Mouse (Mus musculus) lung, postnatal 4 days (tissue): ENCODE measurements around the gene Klhl41.
"Not testable (repeated sequence)": the region's sequence is repeated elsewhere in the genome, so short reads cannot be mapped to it uniquely, and the experiment has no call there.

Source experiments
- DNase-seq, 2 experiments: peaks; one replicate each; pipeline ENCODE4 v3.0.0; 2021

Gene Klhl41

DNA sequence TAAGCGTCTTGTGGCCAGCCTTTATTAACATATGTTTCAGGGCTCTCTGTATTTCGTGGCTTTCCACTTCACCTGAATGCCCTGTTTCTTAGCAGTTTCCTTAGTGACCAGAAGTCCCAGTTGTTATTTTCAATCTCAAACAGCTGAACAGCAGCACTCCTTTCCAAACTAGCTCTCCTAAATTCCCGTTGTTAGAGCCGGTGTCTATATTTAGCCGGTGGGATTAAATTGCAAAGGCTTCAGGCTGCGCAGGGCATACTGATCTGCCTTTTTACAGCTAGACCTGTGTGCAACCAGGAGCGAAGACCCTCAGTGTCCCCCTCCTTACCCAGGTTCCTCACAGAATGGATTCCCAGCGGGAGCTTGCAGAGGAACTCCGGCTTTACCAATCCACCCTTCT lies at the start of gene Klhl41:
Gene Klhl41 (plus strand): TSS at position 268 of the 400 bp plus-strand sequence.
- DNase-seq = no peak

DNA sequence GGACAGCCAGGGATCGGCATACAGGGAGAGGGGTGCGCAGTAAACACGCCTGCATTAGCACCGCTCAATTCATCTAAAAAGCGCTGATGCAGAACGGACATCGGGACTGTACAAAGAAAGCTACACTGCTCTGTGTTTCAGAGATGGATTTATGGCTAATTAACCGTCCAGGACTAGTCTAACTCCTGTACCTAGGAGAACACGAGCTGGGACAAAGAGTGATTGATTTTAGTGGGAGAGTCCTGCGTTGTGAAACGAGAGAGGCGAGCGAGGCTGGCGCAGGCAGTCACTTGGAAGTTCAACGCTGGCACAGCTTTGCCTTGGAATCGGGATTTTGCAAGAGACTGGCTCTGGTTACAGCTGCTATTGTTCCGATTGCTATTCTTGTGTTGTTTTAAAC lies 40.7 kb upstream of the Klhl41 start:
- no peak for DNase-seq

DNA sequence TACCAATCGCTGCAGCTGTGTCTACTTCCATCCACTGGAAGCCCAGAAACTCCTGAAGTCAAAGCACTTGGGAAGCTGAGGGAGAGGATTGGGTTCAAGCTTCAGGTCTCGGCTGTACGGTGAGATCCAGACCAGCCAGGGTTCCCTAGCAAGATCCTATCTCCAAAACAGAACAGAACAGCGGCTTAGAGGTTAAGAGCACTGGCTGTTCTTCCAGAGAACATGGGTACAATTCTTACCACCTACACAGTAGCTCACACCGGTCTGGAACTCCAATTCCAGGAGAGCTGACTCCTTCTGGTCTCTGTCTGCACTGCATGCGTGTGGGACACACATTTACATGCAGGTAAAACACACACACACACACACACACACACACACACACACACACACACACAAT lies 40.0 kb upstream of the Klhl41 start:
- no peak for DNase-seq

DNA sequence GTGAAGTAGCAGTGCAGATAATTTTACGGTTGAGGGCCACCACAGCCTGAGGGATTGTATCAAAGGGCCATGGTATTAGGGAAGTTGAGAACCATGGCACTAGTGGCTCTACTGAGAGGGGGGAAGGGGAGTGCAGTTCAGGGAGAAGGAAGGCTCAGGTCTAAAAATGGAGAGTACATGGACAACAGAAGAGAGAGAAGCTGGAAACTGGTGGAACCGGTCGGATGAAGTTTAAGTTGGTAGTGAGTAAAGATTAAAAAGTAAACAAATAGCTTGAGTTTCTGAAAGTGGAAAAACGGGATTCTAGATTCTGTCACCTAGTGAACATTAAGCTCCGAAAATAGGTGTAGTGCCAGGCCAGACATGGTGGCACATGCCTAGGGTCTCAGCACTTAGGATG lies 39.1 kb upstream of the Klhl41 start:
- peak; percentile 23 to 54 for DNase-seq

DNA sequence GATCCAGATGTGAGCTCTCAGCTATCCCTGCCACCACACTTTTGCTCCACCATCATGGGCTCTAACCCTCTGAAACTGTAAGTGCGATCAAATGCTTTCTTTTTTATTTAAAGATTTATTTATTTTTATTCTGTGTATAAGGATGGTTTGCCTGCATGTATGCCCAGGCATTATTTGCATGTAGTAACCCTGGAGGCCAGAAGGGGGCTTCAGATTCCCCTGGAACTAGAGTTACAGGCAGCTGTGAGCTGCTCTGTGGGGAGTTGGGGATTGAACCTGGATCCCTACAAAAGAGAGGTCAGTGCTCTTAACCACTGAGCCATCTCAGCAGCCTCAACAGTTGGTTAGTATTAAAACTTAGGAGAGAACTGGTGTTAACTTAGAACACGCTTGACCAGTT lies 38.5 kb upstream of the Klhl41 start:
- peak in 1 of 2 experiments; percentile 19 for DNase-seq

DNA sequence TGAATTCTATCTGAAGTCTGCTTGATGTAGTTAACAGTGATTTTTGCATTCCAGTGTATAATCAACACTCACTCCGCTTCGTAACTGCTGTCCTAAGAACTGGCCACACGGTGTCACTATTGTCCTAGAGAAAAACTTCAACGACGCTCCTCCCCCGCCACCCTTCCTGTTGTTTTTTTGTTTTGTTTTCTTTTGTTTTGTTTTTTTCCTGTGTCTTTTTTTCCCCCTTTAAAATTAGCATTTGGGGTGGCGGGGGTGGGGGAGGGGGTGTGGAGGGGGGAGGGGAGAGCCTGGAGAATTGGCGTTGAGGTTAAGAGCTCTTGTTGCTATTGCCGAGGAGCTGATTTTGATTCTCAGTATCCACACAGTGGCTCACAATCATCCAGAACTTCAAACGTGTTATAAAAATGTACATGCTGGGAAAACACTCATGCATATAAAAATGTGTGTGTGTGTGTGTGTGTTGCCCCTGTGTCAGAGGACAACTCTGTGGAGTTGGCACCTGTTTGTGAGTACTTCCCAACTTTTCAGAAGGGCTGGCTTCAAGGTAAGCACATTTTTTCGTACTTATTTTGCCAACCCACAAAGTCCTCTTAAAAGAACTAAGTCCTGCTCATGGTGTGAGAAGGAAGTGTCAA lies 34.7 kb upstream of the Klhl41 start:
- peak; percentile 29 to 67 for DNase-seq

DNA sequence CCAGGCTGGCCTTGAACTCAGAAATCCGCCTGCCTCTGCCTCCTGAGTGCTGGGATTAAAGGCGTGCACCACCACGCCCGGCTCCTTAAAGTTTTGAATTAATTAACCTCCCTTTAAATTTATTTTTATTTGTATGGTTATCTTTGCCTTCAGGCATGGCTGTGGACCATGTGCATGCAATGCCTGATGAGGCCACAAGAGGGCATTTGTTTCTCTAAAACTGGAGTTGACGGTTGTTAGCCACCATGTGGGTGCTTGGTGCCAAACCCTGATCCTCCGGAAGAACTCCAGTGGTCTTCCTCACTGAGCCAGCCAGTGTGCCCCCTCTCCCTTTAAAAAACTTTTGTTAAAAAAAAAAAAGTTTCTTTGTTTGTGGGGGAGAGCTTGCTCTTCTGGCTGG lies 34.1 kb upstream of the Klhl41 start:
- DNase-seq = peak; percentile 48 to 75

DNA sequence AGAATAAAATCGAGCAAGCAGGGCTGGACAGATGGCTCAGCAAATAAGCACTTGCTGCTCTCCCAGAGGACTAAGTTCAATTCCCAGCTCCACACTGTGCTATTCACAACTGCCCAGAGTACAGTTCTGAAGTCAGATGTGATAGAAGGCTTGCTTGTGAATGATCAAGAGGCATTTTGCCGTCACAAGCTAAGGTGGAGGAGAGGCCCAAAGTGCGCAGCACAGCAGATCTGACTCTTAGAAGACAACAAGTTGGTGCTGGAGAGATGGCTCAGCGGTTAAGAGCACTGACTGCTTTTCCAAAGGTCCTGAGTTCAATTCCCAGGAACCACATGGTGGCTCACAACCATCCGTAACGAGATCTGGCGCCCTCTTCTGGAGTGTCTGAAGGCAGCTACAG lies 31.9 kb upstream of the Klhl41 start:
- not testable (repeated sequence) for DNase-seq

DNA sequence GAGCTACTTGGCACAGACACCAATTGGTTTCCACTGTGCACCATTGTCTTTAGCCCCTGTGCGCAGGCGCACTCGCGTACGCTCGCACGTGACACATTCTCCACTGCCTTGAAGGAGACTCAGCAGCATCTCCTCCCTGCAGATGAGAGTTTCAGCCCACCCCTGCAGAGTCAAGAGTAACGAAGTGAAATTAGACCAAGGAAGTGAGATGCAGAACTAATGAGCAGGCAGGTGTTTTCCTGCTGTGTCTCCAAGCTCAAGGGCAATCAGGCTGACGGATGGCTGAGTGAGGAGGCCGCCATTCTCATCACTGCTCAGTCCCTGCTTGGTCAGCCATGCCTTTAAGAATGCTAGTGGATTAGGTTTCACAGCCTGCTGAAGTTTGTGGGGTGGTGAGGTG lies 29.8 kb upstream of the Klhl41 start:
- no peak for DNase-seq

DNA sequence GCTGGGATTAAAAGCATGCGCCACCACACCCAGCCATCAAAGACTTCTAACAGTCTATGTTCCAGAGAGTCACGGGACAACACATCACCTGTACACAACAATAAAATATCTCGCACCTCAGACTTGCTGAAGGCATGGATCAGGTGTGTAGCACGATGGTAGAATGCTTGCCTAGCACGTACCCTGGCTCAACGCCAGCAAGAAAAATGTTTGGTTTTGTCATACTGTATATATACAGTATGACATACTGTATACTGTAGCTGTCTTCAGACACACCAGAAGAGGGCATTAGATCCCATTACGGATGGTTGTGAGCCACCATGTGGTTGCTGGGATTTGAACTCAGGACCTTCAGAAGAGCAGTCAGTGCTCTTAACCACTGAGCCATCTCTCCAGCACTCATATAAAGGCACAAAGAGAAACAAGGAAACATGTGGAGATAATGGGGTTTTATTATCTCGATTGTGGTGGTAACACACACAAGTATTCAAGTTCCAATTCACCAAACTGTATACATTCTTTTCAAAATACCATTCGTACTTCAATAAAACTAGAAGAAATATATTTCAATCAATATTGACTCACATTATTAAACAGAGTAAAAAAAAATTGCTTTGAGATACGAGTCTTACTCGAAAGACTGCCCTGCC lies 24.8 kb upstream of the Klhl41 start:
- no peak for DNase-seq

DNA sequence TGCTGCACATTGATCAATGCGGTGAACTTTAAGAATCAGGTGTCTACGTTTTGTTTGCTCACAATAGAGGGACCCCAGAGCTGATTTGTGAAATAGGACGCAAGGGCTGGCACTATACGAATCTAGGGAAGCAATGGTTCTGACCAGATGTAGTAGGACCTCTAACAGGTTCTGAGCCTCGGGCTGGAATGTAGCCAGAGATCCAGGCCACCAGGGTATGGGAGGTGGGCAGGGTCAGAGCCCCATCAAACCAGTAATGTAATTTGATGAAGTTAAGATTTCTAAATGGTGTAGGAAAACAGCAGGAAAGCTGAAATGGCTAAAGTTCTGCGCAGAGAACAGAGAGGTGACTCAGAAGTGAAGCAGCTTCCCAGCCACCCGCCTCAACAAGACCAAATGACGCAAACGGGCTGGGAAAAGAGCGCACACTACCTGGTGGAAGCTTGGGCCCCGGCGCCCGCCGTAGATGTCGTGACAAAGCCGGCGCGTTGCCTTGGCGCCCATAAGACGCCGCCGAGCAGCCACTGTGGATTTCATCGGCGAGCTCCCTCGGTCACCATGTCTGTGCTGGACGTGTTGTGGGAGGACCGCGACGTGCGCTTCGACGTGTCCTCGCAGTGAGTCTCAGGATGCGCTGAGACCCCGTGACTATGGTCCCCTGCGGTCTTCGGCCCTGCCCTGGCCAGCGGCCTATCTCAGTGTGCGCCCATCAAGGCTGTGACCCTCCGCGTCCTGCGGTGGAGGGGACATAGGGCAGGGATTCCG lies 23.0 kb upstream of the Klhl41 start, which contains the start of gene Bbs5:
Gene Bbs5 (plus strand): TSS at position 446 of the 765 bp plus-strand sequence.
- DNase-seq = peak; percentile 93 to 94

DNA sequence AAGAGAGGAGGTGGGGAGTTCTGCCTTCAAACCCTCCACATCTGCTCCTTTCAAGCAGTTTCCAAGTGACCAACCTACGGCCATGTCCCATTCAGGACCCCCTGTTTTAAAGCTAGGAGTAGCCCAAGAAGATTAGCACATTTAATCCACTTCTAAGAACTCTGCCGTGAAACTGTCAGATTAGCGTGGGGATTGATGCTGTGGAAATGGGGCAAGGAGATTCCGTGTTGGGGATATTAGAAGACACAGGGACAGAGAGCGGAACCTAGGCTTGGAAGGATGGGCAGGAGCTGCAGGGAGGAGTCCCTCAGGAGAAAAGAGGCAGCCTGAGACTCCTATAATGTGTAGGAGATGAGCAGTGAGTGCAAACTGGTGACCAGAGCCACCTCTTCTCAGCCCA lies 20.2 kb upstream of the Klhl41 start:
- no peak for DNase-seq

DNA sequence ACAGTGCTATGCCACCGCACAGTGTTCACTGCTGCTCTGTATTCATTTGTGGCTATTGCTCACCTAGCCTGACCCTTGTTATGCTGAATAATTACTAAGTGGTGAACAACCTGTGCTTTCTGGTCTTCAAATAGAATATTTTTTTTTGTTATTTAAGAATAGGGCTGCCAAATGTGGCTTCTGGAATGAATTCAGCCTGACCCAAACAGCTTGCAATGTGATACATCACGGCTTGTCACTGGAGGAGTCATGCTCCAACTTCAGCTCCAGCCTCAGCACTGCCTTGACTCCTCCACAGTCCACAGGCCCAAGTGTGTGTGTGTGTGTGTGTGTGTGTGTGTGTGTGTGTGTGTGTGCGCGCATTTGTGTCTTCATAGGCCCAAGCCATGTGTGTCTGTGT lies 10.6 kb upstream of the Klhl41 start:
- no peak for DNase-seq

DNA sequence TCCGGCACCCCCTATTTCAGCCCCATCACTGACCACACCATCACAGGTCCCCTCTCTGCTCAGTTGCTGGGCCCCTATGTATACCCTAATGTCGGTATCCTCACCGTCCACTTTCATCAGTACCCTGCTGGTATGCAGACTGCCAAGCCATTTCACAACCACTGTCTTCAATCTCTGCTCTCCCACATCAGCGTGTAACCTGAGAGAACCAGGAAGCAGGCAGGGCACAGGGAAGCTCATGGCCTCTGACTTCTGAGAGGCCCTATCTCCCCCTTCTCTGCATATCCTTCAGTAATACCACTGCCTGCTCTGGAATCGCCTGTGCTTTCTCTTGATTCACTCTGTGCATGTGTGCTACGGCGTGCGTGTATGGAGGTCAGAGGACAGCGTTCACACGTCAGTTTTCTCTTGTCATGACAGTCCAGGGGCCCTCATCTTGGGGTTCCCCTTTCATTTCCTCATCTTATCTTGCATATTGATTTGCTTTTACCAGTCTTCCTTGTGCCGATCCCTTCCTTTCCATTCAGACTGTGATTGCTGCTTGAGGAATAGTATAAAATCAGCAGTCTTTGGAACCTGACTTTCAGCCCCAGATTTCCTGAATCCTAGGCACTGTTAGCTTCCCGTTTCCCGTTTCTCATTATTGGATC lies 6.0 kb upstream of the Klhl41 start:
- DNase-seq = no peak

DNA sequence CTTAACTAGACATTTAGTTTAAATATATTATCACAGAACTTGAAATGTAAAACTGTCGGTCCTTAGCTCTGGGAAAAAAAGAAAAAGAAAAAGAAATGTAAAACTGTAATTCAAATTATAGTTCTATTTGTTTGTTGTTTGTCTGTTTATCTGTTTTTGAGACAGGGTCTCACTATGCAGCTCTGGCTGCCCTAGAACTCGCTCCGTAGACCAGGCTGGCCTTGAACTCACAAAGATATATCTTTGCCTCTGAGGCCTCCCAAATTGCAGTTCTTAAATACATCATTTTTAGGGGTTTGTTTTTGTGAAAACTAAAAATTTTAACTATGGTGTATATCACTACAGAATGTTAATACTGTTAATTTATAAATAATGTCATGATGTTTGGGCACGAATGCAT lies 2.3 kb upstream of the Klhl41 start:
- DNase-seq = no peak

DNA sequence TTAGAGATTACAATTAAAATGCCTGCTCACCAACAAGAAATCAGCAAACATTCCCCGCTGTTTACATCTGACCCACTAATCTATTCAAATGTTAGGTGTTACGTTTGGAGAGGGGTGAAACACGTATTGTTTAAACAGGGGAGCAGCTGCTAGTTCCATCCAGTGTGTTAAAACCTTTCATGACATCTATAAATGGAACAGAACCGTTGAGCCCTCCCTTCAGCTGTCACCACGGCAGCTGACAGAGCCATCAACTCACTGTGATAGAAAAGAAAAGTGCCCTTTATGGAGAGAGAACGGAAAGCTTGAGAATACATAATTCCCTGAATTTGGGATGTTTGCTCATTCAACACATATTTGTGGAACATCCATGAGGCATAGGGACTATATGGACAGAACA lies 1.5 kb upstream of the Klhl41 start:
- no peak for DNase-seq

DNA sequence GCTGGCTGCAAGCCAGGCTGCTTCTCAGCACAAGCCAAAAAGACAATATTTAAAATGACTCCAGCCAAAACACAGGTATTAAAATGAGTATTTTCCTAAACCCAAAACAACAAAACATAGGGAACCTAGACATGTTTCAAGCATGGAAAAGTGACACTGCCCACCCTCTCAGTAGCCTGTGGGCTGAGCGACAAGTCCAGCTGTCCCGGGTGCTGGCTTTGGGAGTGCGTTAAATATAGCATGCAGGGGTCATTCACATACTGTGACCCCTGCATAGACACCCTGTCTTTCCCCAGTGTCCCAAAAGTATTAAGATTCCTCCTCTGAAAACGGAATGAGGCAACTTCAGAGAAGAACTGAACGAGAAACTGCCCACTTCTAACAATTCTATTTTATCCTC lies 3.8 kb downstream of the Klhl41 start:
- no peak for DNase-seq

DNA sequence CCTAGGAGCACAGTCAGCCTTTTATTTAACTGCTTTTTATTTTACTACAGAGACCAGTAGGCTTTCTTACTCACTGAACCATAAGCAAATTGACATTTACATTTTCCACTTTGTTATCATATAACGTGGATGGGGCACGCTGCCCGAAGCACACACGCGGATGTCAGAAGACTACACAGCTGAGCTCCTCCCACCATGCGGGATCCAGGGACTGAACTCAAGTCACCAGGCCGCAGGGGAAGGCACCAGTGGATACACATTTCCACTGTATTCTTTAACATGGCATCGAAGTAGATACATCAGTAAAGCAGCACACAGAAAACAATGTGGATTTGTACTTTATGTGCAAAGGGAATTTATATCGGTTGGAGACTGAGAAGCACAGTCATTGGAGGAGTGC lies 5.3 kb downstream of the Klhl41 start:
- DNase-seq = no peak

DNA sequence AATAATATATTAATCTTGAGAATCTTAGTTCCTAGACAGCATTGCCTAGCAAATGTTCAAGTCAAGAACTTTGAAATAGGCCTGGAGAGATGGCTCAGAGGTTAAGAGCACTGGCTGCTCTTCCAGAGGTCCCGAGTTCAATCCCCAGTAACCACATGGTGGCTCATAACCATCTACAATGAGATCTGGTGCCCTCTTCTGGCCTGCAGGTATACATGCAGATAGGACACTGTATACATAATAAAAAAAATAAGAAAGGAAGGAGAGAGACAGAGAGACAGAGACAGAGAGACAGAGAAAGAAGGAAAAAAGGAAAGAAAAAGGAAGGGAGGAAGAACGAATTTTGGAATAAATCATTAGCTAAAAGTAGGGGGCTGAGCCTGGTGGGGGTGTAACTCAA lies 6.8 kb downstream of the Klhl41 start:
- DNase-seq = peak in 1 of 2 experiments; percentile 9

DNA sequence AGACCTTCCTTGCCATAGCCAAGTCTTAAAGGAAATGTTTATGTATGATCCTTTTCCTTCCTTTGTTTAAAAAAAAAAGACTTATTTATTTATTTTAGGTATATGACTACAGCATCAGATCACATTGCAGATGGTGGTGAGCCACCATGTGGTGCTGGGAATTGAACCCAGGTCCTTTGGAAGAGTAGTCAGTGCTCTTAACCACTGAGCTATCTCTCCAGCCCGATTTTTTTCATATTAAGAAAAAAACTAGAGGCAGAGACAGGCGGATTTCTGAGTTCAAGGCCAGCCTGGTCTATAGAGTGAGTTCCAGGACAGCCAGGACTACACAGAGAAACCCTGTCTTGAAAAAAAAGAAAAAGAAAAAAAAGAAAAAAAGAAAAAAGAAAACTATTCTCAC lies 7.3 kb downstream of the Klhl41 start:
- not testable (repeated sequence) for DNase-seq

DNA sequence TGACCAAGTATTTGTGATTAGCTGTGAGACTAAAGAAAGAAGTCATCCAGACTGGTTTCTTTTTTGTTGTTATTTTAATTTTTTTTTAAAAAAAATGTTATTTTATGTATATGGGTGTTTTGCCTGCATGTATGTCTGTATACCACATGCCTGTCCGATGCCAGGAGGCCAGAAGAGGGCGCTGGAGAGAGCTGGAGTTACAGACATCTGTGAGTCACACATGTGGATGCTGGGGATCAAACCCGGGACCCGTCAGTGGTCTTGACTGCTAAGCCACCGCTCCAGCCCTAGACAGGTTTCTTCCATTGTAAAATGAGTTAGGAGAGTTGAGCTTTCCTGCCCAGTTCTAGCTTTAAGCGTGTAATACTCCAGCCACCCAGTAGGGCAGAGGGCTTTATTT lies 10.1 kb downstream of the Klhl41 start:
- no peak for DNase-seq

DNA sequence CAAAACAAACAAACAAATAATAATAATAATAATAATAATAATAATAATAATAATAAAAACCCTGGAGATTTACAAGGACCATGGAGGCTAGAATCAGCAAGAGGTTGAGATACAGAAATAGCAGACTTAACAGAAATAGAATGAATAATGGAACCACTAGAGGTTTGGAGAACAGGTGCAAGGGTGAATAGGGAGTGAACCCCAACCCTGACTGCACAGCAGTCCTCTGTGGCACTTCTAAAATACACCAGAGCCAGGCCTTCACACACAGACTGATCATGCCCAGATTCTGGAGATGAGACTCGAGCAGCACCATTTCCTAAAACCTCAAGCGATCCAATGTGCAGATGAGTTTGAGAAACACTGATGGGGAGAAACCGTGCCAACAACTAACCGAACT lies 12.0 kb downstream of the Klhl41 start:
- DNase-seq = no peak

DNA sequence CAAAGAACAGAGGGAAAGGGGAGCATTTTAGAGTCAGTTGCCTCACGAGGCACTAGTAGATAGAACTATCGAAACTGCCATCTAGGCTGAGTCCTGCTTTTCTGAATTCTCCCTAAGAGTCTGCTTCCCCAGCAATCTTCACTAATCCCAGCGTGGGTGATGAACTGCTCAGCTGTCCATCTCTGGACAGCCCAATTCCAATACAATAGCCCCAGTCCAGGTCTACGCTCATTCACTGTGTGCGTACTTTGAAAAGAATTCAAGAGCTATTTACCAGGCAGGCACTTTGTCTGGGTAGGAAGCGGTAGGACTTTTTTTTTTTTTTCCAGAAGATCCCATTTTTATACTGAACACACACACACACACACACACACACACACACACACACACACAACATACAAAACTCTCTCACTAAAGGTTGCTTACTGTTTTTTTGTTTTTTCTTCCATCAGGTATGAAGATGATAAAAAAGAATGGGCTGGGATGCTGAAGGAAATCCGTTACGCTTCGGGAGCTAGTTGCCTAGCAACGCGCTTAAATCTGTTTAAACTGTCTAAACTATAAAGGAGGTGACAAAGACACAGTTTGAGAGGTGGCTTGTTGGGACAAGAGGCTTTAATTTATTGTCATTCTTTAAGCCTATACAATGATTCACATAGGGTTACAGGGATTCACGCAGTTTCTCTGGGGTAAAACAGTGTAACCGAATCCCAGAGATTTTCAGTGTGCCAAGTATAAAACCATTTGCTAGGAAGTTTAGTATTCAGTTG lies 13.3 kb downstream of the Klhl41 start:
- DNase-seq = no peak
